Mouse (Mus musculus) myocyte (in vitro differentiated cells): ENCODE results near the gene D930020B18Rik.

Experiments used
- CEBPB ChIP-seq: IDR thresholded peaks from 2 replicates; pipeline ENCODE4 v1.6.1; 2011; ENCODE audit warnings: mild to moderate bottlenecking, moderate library complexity; ENCODE audit not compliant: poor library complexity, insufficient read depth, severe bottlenecking
- MAX ChIP-seq: IDR thresholded peaks from one replicate; pipeline ENCODE4 v1.6.1; 2011; ENCODE audit warnings: low read depth, mild to moderate bottlenecking, control low read depth
- MYOD1 ChIP-seq, 3 experiments: IDR thresholded peaks; one replicate each; pipeline ENCODE4 v1.6.1; 2011; ENCODE audit warnings: control low read depth in 2 of 3, low read depth in 2 of 3, mild to moderate bottlenecking in 2 of 3, moderate library complexity in 1 of 3; ENCODE audit not compliant: insufficient read length in 2 of 3, control insufficient read depth in 1 of 3
- MYOG ChIP-seq, 3 experiments: IDR thresholded peaks; one replicate each; pipeline ENCODE4 v1.6.1; 2011; ENCODE audit warnings: control low read depth in 2 of 3, low read depth in 2 of 3, mild to moderate bottlenecking in 2 of 3; ENCODE audit not compliant: insufficient read length in 2 of 3, control insufficient read depth in 1 of 3, insufficient read depth in 1 of 3
- POLR2A ChIP-seq: IDR thresholded peaks from one replicate; pipeline ENCODE4 v1.6.1; 2011; ENCODE audit warnings: low read depth, mild to moderate bottlenecking, control low read depth, moderate library complexity; ENCODE audit not compliant: insufficient read length
- POLR2AphosphoS2 ChIP-seq: IDR thresholded peaks from one replicate; pipeline ENCODE4 v1.6.1; 2011; ENCODE audit warnings: low read depth, control low read depth; ENCODE audit not compliant: insufficient read length
- REST ChIP-seq: IDR thresholded peaks from one replicate; pipeline ENCODE4 v1.6.1; 2011; ENCODE audit warnings: mild to moderate bottlenecking, control low read depth, moderate library complexity; ENCODE audit not compliant: insufficient read depth, insufficient read length
- SRF ChIP-seq: IDR thresholded peaks from one replicate; pipeline ENCODE4 v1.6.1; 2011; ENCODE audit warnings: low read depth; ENCODE audit not compliant: control insufficient read depth, insufficient read length
- TCF12 ChIP-seq: IDR thresholded peaks from one replicate; pipeline ENCODE4 v1.6.1; 2011; ENCODE audit warnings: mild to moderate bottlenecking, control low read depth; ENCODE audit not compliant: poor library complexity, insufficient read depth, severe bottlenecking
- TCF3 ChIP-seq: IDR thresholded peaks from one replicate; pipeline ENCODE4 v1.6.1; 2011; ENCODE audit warnings: low read depth, control low read depth; ENCODE audit not compliant: insufficient read length

- TF ChIP-seq SRF, result no peak
- no peak for TF ChIP-seq POLR2A
- no peak for TF ChIP-seq MAX
- TF ChIP-seq POLR2AphosphoS2, result no peak
- no peak for TF ChIP-seq TCF12
- no peak for TF ChIP-seq MYOD1 (IDR thresholded peaks at IDR 0.05; ENCODE audit: control insufficient read depth in 1 of 3, insufficient read length in 2 of 3, low read depth in 2 of 3)
- no peak for TF ChIP-seq REST
- no peak for TF ChIP-seq CEBPB
- TF ChIP-seq MYOG (IDR thresholded peaks at IDR 0.05; ENCODE audit: control insufficient read depth in 1 of 3, insufficient read depth in 1 of 3, insufficient read length in 2 of 3, low read depth in 2 of 3), result no peak
- TF ChIP-seq TCF3, result no peak
Observed at GRCm38 (mm10) chr10:121622431-121622830, 19.0 kb upstream of the D930020B18Rik start.
